Comparison of ENCODE assay signal across 9 mouse cellular contexts in the genomic region with DNA sequence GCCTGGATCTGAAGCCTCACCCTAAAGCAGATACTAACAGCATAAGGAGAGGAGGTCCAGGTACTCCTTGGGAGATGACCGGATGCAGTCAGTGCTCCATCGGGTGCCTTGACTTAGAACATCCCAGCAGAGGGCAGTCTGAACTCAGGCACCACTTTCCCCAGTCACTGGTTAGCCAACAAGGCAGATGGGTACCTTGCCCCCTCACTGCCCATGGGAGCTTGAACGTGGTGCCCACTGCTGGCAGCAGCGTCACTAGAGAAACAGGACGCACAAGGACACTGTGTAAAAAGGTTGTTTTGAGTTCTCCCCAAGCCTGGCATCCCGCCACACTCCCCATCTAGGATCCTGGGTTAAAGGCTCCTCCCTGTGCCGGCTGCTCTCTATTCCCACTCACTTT. TPM values are rescaled to one million over a fixed set of nuclear protein-coding genes. Genes with fewer than 3 reads are reported as not detected.
DNase-seq lines count a peak whose midpoint lies in the region; ATAC-seq and TF ChIP-seq lines count a peak whose summit lies in the region.
"Had no signal": no experiment of that assay in that cellular context is flagged by ENCODE, and none has a peak within 500 bp of the region (broad histone marks: within the 10 kb centered on the region; RNA-seq: fewer than 3 reads in every experiment).

No protein-coding gene starts in this region.

- no peak overlapping the region for H3K4me3 ChIP-seq in cerebellum, adult 2 months (replicated peaks; ENCODE audit: insufficient read depth, low read depth, low read length)
- H3K4me3 ChIP-seq: neural tube, embryonic 13.5 days had no signal

- intact Hi-C loops in left cerebral cortex, postnatal 36 days (cut with DNase I), result loop anchor here (1.0 to 10.0 kb wide), 3 partner anchors 84 to 260 kb away; no protein-coding TSS in a partner anchor

- WGBS in cerebellum, adult 2 months, result 8% methylated on average over 7 of the region's 7 CpGs

- DNase-seq in ovary, adult 18-20 months (ENCODE audit: low spot score), result peak; percentile 61
- no peak for DNase-seq in ovary, postnatal 10 days (ENCODE audit: low spot score)
- DNase-seq in cerebellum, adult 2 months, result peak; percentile 60 to 61
- DNase-seq in gastrocnemius, adult 18-20 months (ENCODE audit: low spot score), result peak; percentile 44
- peak; percentile 52 to 55 for DNase-seq in left cerebral cortex, postnatal 36 days (ENCODE audit: low spot score in 2 of 2)
- DNase-seq in natural killer cell, adult 2 months (ENCODE audit: low spot score in 2 of 2), result peak; percentile 58 to 66
- DNase-seq in thymus, postnatal 0 days (ENCODE audit: low spot score), result peak; percentile 64

- H3K27ac ChIP-seq in cerebellum, adult 2 months (ENCODE audit: insufficient read depth, low read length), result no peak overlapping the region
- H3K27ac ChIP-seq: neural tube, embryonic 13.5 days had no signal

- no peaks in the 10 kb centered on the region for H3K27me3 ChIP-seq in cerebellum, adult 2 months (ENCODE audit: control insufficient read depth, insufficient read depth, low read length)
- H3K27me3 ChIP-seq: neural tube, embryonic 13.5 days had no signal

- no peaks in the 10 kb centered on the region for H3K4me1 ChIP-seq in cerebellum, adult 2 months (ENCODE audit: control insufficient read depth, insufficient read depth, low read length)
- H3K4me1 ChIP-seq: neural tube, embryonic 13.5 days had no signal

- TF ChIP-seq POLR2A in cerebellum, adult 2 months (IDR thresholded peaks at IDR 0.05; ENCODE audit: borderline replicate concordance, insufficient read depth, low read length), result no peak

- peak; percentile 81 for ATAC-seq in inflammation-experienced regulatory T-cells, adult 6 months

- TF ChIP-seq CTCF in cerebellum, adult 2 months (IDR thresholded peaks at IDR 0.05; ENCODE audit: borderline replicate concordance, insufficient read depth, low read depth, low read length), result peak; percentile 78; the same call in 1 of the 2 replicates

RNA-seq across cellular contexts. Expression of gene Slc20a1, which starts 24.1 kb away (rescaled TPM):
- 157 and 159 TPM in 2 replicates for polyA plus RNA-seq in cerebellum, adult 2 months (2012; rRNA removed)
- 10 to 100 TPM; 11.3 to 21.8 TPM for total RNA-seq in gastrocnemius, adult 18-20 months (2021)
- 100 to 1,000 TPM in 1 of 3 experiments, 10 to 100 TPM in 2; 95.3 to 104 (median 98.9) TPM for polyA plus RNA-seq in inflammation-experienced regulatory T-cells, adult 6 months (2017; shearing (Covaris generic))
- total RNA-seq in left cerebral cortex, postnatal 36 days (2021), result 100 to 1,000 TPM; 140 to 151 TPM
- 33.3 and 42.5 TPM in 2 replicates for polyA plus RNA-seq in thymus, postnatal 0 days (2015; fragmentation: Nextera tagmentation; extraction: Ambion mirVana)

RNA-seq across cellular contexts. Expression of gene Chchd5, which starts 45.0 kb away (rescaled TPM):
- 25.7 and 27.1 TPM in 2 replicates for polyA plus RNA-seq in cerebellum, adult 2 months (2012; rRNA removed)
- total RNA-seq in gastrocnemius, adult 18-20 months (2021), result 10 to 100 TPM in 1 of 2 experiments, 1 to 10 TPM in 1; 7.1 to 12.5 TPM
- polyA plus RNA-seq in inflammation-experienced regulatory T-cells, adult 6 months (2017; shearing (Covaris generic)), result 10 to 100 TPM; 26.5 to 44.1 (median 34.3) TPM
- total RNA-seq in left cerebral cortex, postnatal 36 days (2021), result 10 to 100 TPM in 1 of 2 experiments, 1 to 10 TPM in 1; 9.6 to 10.9 TPM
- 27.8 and 28.7 TPM in 2 replicates for polyA plus RNA-seq in thymus, postnatal 0 days (2015; fragmentation: Nextera tagmentation; extraction: Ambion mirVana)
